Mouse (Mus musculus): Measurements from ENCODE around the gene Ppp2r2d. TPM values are rescaled to one million over a fixed set of nuclear protein-coding genes. Genes with fewer than 3 reads are reported as not detected.
A peak's percentile ranks its signal among the peaks of the same experiment; 100 is the strongest.

Gene Ppp2r2d
- total RNA-seq (2022): 10 to 100 TPM; 59.5 to 72.0 (median 61.3) TPM

DNA sequence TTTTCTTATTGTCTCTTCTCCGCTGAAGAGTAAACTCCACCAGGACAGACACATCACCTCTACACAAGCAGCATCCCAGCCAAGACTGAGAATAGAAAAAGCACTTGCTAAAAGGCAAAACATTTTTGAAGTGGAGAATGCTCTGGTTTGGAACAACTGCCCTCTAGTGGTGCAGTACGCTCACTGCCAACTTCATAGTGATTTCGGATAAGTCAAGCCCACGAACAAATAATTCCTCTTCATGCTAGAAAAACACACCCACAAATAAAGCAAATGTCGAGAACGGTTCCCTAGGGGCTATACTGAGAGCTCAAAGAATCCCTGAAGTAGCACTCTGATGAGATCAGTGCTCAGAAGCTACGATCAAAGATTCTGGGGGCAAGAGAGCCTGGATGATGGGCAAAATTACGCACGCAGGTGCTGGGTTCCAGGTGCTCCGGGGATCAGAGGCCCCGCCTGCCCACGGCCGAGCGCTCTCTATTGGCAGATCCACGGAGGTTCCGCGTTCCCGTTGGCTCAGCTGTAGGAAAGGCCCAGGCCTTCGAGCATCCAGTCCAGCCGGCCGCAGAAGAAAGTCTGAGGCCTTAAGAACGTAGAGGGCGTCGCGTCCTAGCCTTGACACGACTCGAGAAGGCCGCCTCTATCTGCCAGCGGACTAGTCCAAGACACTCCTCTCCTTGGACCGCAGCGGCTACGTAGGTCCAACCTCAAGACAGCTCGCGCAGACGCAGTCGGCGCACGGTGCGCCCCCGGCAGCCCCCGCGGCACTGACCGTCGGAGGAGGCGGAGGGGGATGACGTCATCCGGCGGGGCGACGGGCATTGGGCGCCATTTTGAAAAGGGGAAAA lies at the start of gene Ppp2r2d, which contains the start of gene Mapk1ip1:
TSS of gene Ppp2r2d (plus strand) at position 536 of the 848 bp plus-strand sequence.
TSS of gene Mapk1ip1 (minus strand) at position 730 of the 848 bp plus-strand sequence.
- DNase-seq (ENCODE audit: low spot score in 2 of 2): peak; percentile 91 to 94

DNA sequence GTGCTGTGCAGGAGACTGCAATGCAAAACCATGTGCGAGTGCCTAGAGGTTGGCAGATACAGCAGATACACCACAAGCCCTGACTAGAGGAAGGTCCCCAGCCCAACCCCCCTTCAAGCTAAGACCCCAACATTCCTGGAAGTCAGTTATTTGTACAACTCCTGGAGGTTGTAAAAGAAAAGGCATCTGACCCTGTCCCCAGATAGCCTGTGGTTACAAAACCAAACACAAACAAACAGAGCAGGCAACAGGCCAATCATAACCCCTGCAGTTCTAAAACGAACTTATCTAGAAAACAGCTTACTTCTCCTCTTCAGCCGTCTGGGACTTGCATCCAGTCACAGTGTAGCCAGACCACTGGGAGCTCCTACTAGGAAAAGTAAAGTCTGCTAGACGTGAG lies 42.5 kb upstream of the Ppp2r2d start:
- DNase-seq (ENCODE audit: low spot score in 2 of 2): no peak

DNA sequence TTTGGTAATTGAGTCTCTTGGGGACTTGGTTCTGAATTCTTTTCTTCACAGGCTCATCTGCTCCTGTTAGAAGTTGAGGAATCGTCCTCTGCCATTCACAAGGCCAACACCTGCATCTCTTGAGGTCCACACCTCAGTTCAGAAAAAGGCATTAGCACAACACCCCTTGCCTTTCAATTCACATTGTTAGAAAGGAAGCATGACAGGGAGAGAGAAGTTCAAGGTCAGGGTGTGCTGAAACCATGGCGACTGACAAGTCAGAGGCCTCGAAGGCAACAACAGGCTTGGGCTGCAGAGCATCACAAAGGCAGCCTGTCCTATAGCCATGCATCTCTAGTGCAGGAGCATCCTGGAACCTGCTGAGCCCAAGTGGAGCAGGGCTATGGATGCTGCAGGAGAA lies 38.7 kb upstream of the Ppp2r2d start:
- DNase-seq (ENCODE audit: low spot score in 2 of 2): no peak

DNA sequence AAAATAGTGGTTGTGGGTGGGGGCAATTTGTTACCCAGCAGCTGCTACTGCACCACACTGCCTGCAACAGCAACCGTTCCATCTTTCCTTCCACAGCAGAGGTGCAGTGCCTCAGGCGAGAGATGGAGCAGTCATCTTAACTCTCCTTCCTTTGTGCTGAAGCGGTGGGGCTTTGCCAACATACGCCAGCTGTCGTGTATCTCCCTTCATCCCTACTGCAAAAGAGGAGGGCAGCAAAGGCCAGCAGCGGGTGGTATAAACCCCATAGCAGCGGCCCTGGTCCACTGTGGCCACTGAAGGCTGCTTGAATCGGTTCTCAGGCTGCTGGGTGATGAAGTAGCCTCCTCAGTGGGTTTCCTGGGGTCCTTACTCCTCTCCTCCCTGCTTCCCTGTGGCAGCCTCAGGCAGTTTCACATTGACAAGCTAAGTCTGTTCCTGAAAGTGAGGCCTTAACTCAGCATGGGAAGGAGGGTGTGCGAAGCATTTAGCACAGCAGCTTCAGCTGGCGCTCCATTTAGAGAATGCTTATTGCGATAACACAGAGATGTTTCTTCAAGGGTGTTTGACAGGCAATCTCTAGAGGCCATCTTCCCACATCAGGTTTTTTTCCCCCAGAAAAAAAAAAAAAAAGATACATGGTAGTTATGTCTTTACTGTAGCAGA lies 32.5 kb upstream of the Ppp2r2d start:
- no peak for DNase-seq (ENCODE audit: low spot score in 2 of 2)

DNA sequence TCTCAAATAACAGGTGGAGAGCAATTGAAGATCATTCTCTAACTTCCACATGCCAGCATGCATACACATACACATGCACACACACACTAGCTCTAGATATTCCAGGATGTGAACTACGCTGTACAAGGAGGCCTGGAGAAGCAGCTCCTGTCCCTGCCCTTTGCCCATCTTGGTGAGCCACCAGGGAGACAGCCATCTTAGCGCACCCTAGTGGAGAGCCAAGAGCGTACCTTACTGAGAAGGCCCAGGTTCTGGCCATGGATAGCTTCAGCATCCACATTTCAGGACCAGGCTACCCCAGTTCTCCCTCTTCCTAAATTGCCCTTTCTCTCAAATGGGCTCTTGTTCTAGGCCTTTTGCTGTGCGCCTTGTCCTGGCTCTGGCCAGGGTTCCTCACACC lies 27.6 kb upstream of the Ppp2r2d start:
- no peak for DNase-seq (ENCODE audit: low spot score in 2 of 2)

DNA sequence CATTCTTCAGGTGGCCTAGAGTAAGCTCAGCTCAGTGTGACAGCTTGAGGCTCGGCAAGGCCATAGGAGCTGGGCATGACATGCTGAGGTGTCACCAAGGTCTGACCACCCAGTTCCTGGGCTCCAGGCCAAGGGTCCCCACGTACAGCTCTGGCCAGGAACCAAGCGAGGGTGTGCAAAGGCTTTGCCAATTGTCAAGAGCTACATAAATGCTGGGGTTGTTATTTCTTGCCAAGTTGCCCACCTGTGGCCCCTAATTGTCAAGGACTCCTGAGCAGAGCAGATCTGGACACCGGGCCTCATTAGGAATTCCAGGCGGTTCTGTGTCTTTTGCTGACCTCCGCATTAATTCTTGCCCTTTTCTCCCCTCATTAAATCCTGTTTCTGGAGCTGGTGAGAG lies 21.5 kb upstream of the Ppp2r2d start:
- DNase-seq (ENCODE audit: low spot score in 2 of 2): no peak

DNA sequence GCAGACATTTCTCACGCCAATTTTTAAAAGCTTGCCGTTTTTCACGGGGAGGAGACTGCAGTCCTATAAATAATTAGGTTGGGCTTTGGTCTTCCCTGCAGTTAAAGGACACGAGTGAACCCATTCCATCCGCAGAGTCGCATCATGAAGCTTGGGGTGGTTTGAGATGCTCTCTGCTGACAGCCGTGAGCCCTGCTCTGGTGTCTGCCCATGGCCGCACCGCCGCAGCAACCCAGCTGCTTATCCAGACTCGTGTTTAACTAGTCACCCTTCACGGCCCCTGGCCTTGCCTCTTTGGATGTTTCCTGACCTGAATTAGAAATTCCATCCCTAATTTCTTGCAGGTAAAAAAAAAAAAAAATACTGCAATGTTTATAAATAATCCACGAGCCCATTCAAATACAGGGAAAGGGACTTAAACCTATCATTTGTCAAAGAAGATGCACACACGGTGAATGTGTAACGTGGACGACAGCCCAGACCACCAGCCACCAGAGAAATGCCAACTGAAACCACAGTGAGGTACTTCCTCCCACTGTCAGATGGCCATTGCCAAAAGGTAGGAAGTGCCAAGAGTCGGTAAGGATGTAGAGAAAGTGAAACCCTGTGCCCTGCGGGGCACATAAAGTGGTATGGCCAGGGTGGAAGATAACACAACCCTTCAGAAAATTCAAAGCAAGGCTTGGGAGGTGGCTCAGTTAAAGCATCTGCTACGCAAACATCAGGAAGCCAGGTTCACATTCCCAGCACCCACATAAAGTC lies 20.7 kb upstream of the Ppp2r2d start:
- DNase-seq (ENCODE audit: low spot score in 2 of 2): no peak

DNA sequence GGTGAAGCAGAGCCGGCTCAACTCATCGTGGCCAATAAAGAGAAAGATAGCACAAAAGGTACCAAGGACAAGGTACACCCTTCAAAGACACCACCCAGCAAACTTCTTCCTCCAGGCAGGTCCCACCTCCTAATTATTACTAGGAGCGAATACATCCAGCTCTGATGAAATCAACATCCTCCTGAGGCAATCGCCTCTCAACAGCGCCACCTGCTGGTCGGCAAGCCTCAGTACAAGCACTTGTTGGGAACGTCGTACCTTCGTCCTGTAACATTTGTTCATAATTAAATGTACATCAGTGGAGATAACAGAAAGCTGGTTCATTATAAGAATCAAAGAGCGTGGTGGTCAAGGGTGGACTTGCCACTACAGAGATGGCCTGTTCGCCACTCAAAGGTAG lies 18.1 kb upstream of the Ppp2r2d start:
- peak in 1 of 2 experiments; percentile 71 for DNase-seq (ENCODE audit: low spot score in 2 of 2)

DNA sequence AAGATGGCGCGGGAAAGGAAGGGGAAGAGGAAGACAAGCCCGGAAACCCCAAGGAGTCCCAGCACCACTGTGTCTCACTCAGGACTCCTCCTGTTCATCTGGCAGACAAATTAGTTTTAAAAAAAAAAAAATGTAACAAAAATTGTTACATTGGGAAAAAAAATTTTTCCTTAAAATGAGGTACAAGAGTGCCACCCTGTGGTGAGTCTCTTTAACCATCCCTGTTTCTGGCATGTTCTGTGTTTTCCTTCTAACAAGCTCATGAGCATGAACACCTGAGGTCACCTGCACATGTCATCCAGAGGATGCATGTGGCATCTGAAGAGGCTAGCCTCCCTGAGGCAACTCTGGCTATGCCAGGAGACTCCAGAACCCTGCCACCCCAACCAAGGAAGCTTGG lies 10.9 kb upstream of the Ppp2r2d start:
- no peak for DNase-seq (ENCODE audit: low spot score in 2 of 2)

DNA sequence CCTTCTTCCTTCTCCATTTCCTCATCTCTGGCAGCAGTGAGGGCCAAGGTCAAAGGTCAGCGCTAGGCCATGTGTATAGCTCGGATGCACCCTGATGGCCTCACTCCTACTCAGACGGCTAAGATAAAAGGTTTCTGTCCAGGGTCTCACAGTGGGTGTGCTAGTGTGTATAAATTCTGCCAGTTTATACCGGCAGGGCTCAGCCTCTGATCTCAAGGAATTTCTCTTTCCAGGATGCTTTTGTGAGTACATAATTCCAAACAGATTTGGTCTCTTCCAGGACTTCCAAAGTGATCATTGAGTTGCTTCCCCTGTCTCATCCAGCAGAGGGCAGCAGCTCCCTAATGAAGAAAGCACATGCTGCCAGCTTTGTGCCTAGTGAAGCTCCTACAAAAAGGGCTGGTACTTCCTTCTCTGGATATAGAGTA lies 5.3 kb upstream of the Ppp2r2d start:
- peak; percentile 75 to 89 for DNase-seq (ENCODE audit: low spot score in 2 of 2)

DNA sequence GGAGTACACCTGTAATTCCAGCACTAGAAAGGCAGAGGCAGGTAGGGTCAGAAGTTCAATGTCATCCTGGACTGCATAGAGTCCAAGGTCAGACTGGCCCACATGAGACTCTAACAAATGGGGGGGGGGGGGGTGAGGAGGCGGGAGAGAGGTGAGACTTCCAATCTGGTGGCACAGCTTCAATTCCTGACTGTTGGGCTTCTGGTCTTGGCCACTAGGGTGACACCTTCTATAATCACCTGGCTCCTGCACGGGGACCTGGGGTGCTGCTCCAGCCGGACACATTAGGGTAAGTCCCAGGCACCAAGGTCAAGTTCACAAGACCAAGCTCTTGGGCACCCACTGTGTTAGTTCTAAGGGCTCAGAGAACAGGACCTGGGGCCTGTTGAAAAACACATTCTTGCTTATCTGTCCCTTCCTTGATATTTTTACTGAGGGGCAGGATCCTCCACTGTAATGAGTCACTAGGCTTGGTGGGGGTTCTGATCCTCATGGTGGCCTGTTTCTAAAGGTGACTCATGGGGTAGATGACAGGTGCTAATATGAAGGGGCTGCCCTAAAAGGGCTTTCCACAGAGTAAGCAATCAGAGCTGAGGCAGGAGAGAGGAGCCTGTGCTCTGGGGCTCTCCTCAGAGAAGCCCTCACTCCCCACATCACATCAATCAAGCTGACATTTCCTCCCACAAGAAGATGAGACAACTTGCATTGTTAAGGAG lies 4.3 kb upstream of the Ppp2r2d start:
- DNase-seq (ENCODE audit: low spot score in 2 of 2): no peak

DNA sequence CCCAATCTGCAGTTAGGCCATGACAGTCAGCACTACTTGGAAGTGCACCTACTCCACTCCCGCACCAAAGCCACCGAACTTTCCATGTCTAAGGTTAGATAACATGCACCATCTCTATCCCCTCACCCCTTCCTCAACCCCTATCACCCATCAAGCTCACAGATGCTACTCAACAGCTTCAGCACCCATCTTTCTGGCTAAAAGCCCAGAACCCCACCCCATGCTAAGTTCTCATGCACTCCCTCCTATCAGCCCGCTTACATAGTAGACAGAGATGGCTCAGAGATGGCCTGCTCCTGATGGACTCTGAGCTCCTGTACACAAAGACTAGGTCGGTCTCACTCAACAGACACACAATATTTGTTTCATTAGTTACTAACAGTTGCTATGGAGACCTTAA lies 2.5 kb upstream of the Ppp2r2d start:
- no peak for DNase-seq (ENCODE audit: low spot score in 2 of 2)

DNA sequence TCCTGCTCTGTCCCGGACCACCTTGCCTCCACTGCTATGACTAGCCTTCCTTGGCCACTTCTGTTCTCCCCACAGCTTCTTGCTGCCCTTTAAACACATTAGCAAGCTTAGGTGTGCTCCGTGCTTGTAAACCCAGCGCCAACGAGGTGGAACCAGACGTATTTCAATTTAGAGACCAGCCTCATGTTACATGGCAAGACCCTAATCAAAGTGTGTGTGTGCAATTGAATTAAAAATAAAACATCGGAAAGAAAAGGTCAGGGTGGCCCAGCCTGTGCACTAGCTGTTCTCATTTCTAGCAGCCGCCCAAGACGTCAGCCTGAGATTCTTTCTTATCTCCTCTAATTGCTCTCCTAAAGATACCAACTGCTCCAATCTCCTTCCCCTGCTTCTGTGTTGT lies 768 bp upstream of the Ppp2r2d start:
- no peak for DNase-seq (ENCODE audit: low spot score in 2 of 2)

DNA sequence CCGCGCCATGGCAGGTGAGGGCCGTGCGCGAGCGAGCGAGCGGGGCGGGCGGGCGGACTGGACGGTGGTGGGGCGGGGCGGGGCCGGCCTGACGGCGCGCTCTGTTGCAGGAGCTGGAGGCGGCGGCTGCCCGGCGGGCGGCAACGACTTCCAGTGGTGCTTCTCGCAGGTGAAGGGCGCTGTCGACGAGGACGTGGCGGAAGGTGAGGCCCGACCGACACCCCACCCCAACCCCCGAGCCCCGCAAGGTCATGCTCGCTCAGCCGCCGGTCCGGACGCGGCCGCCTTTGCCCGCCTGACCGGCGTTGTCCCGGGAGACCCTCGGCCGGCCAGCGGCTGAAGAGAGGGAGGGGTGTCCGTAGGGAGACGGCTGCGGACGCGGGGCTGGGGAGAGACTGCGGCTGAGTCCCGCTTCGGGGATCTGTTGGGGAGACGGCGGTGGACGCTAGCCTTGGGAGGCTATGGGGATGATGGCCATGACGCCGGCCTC lies 668 bp downstream of the Ppp2r2d start:
- no peak for DNase-seq (ENCODE audit: low spot score in 2 of 2)

DNA sequence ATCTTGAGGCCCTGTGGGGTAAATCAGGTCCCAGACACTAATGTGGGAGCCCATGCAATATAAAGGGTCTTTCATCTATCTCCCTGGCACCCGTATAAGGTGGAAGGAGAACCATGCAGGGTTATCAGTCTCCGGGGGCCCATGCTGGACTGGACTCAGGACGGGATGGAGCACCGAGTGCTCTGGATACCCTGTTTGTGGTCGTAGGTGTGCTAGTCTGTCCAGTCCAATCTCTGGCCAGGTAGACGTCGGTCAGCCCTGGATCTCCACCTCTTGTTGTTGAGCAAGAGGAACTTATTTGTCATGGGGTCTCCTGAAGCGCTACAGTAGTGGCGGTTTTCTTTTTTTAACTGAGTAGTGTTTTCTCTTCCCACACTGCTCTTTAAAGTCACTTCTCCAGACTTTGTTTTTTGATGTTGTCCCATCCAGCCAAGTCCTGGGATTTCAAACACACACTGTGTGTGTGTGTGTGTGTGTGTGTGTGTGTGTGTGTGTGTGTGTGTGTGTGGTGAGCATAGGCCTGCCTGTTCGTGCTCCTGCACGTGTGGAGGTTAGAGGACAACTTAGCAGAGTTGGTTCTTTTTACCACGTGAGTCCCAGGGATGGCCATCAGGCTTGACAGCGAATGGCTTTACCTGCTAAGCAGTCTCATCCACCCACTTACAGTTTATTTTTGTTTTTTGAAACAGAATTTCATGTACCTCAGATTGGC lies 1.6 kb downstream of the Ppp2r2d start:
- no peak for DNase-seq (ENCODE audit: low spot score in 2 of 2)

DNA sequence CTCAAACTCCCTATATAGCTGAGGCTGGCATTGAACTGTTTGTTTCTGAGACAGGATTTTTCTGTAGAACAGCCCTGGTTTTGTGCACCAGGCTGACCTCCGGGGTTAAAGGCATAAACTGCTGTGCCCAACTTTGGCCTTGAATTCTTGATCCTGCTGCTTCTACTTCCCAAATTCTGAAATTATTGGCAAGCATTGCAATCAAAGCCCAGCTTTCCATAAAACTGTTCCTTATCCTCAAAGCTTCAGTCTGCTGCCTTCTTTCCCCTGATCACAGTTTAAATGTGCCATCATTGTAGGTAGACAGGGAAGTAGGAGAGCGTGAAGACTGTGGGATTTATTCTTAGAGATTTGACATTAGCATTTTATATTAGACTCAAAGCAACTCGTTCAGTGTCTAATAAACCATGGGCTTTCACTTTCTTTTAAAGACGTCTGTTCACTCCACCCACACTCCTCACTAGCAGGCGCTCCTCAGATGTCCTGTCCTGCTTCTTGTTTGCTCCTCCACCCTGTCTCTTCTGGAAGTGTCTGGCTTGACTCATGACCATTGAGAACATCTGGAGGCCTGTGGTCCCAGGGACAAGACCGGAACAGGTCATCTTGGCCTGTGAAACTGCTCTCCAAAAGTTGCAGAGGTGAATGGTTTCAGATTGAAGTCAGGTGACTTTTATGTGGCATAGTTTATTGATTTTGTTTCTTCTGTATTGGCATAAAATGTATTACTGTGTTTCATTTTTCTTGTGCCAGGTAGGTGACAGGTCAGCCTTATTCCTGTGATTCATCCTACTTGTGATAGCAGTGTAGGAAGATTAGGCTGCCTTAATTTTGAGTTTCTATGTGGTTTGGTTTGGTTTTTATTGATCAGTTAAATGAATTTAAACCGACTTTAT lies 2.4 kb downstream of the Ppp2r2d start:
- no peak for DNase-seq (ENCODE audit: low spot score in 2 of 2)

DNA sequence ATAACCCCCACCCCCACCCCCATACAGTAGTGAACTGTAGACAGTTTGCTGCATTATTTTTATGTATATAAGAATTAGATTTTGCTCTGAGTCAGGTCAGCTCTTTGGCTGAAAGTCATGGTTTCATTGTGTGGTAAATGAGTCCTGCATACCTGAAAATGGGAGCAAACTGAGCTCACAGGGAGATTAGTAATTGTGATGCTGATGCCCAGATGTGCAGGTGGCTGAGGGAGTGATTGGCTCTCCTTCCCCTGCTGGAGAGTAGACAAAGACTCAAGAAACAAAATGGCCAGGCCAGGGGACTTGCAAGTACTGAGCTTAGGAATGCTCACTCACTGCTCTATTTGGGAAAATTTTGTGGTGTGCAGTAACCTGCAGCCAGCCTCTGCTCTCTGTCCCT lies 4.2 kb downstream of the Ppp2r2d start:
- DNase-seq (ENCODE audit: low spot score in 2 of 2): no peak

DNA sequence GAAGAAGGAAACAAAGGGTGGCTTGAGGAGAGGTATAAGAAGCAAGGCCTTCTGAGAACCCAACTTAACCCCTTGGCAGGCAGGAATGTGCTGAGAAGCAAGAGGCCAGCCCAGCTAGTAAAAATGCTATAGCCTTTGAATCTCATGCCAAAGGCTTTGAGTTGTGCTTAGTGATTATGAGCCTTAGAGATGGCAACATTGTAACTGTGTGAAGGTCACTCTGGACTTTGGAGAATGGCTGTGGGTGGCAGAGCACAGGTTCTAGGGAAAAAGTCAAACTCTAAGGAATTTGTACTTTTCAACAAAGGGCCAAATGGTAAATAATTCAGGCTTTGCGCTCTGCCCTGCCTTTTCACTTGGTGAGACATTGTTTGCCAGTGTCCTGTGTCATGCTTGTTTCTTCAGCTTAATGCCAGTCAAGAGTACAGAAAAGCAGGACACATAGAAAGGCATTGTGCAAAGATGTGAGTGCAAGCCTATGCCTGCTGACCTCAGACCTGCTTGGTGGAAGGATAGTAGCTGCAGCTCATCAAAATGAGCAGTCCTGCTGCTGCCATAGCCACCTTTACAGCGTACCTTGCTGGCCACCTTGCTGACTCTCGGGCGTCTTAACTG lies 7.6 kb downstream of the Ppp2r2d start:
- no peak for DNase-seq (ENCODE audit: low spot score in 2 of 2)

DNA sequence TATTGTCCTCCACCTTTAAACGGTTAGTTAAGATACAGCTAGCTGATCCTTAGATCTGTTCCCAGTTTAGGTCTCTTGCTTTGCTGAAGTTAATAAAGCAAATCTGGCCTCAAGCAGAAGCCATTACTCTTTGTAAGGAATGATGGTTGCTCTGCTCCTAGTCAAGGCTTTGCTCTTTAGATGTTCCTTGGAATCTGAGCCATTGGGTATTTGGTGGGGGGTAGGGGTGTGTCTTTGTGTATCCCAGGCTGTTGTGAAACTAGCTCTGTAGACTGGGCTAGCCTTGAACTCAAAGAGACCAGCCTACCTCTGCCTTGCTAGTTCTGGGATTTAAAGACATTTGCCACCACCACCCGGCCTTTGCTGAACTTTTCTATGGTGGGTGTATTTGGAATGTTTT lies 8.3 kb downstream of the Ppp2r2d start:
- no peak for DNase-seq (ENCODE audit: low spot score in 2 of 2)

Data from layer of hippocampus, adult 8-10 months (tissue).